Mouse (Mus musculus) kidney, adult 2 months (tissue): ENCODE results near the gene Paox.

Source experiments
- CTCF ChIP-seq: fragments of 200-500 bp; conservative IDR thresholded peaks from 2 replicates; pipeline ENCODE4 v1.5.1; 2011; ENCODE audit warnings: low read depth, mild to moderate bottlenecking, control low read depth, low read length, moderate library complexity, mixed read lengths; ENCODE audit not compliant: insufficient read depth, insufficient read length
- POLR2A ChIP-seq: fragments of 200-500 bp; IDR thresholded peaks from one replicate; pipeline ENCODE4 v1.6.1; 2011; ENCODE audit warnings: low read depth, low read length, control low read depth

DNA sequence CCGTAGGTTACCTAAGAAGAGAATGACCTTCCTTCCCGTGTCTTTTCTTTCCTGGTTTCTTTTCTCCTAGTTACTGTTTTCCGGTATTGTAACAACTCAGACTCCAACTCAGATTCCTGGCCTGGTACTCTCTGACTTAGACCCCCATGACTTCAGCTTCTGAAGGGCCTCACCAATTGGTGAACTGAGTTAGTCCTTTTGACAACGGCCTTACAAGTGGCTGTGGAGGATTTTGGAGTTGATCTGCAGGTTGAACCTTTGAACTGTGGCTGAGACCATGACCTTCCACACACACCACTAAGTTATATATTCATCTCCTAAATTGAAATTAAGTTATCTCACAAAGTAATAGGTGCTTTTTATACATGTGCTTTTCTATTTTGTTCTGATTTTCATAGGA is 68.6 kb downstream of the Paox start:
- TF ChIP-seq POLR2A (no peak), CTCF (no peak)
